Mouse (Mus musculus) left cerebral cortex, postnatal 14 days (tissue): Measurements from ENCODE around the gene Csta1. TPM values are rescaled to one million over a fixed set of nuclear protein-coding genes. Genes with fewer than 3 reads are reported as not detected.

Source experiments
- DNase-seq, 2 experiments: peaks; one replicate each; pipeline ENCODE4 v3.0.0; 2021 to 2022; ENCODE audit warnings: low spot score in 2 of 2, mixed read lengths in 1 of 2
- intact Hi-C: fragments of 180-260 bp; cut with DNase I; formaldehyde crosslinking; loops from one replicate; pipeline ENCODE4 v1.15.1; 2025
- total RNA-seq, 2 experiments: library from RNA; stranded (reverse); gene quantifications; 2 replicates each; pipeline ENCODE4 v1.2.3; 2021

Csta1 gene
- total RNA-seq, 2 experiments from 2014 or later = not detected

GRCm38 (mm10) chr16:36072410-36073011, 58.5 kb downstream of the Csta1 start:
- no peak for DNase-seq
- intact Hi-C loops = loop anchor here (10.0 kb wide), 1 partner anchor 942 kb away; the partner anchor contains the start of gene Polq

- peak; percentile 93 for DNase-seq
- intact Hi-C loops = loop anchor here (2.0 to 10.0 kb wide), 2 partner anchors 31 to 943 kb away; partner anchors contain the start of genes Polq and Wdr5b
Observed at GRCm38 (mm10) chr16:36071450-36072379, 59.3 kb downstream of the Csta1 start, which contains the start of the genes Fam162a and Ccdc58. Gene Fam162a (minus strand): TSS chr16:36071594. Gene Ccdc58 (plus strand): TSS chr16:36071685.

- intact Hi-C loops = loop anchor here (2.0 to 10.0 kb wide), 2 partner anchors 30 to 944 kb away; partner anchors contain the start of genes Polq and Wdr5b
- no peak for DNase-seq
Observed at GRCm38 (mm10) chr16:36071071-36071449, 60.0 kb downstream of the Csta1 start.

Other genes starting within 250 kb of the Csta1 start
- 1 to 10 TPM; 2.1 TPM for gene Parp9, start 192.8 kb downstream of the Csta1 start, total RNA-seq
- 1 to 10 TPM; 2.0 to 2.9 TPM for gene Dtx3l, start 192.1 kb downstream of the Csta1 start, total RNA-seq
- 100 to 1,000 TPM; 119 to 122 TPM for gene Kpna1, start 152.5 kb downstream of the Csta1 start, total RNA-seq
- gene Wdr5b, start 90.1 kb downstream of the Csta1 start, total RNA-seq = 1 to 10 TPM; 3.6 to 3.9 TPM
- gene Fam162a, start 59.6 kb downstream of the Csta1 start, total RNA-seq = 10 to 100 TPM; 66.1 to 66.4 TPM
- 10 to 100 TPM; 18.6 to 21.3 TPM for gene Ccdc58, start 59.6 kb downstream of the Csta1 start, total RNA-seq
- not detected for gene Stfa2l1, start 25.6 kb upstream of the Csta1 start, total RNA-seq
- not detected for gene Gm5483, start 53.0 kb upstream of the Csta1 start, total RNA-seq
- gene Gm5416, start 79.2 kb upstream of the Csta1 start, total RNA-seq = not detected
- not detected for gene 2010005H15Rik, start 90.2 kb upstream of the Csta1 start, total RNA-seq
- not detected for gene Stfa1, start 145.7 kb upstream of the Csta1 start, total RNA-seq
- not detected for gene BC117090, start 203.1 kb upstream of the Csta1 start, total RNA-seq
- not detected for gene BC100530, start 236.5 kb upstream of the Csta1 start, total RNA-seq